Mouse (Mus musculus): ENCODE measurements around the gene Dhfr. TPM values are rescaled to one million over a fixed set of nuclear protein-coding genes. Genes with fewer than 3 reads are reported as not detected.

The Dhfr gene
- total and polyA plus RNA-seq, 3 experiments = 13.6 to 47.0 (median 23.8) TPM

DNA sequence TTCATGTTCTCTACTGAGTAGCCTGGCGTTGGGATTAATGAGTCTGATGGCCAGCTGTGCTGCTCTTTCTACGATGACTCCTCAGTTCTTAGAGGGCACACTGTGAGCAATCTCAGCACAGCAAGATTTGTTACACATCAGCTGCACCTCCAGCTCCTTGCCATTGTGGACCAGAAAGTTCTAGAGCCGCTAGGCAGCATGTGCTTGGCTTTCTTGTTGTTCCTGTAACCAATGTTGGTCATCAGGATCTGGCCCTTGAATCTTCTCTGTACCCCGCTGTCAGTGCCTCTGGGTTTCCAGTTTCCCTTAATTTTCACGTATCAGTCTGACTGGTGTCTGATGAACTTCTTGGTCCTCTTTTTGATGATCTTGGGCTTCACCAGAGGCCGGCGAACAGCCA lies 1.9 kb downstream of the Dhfr start:
- dilution Hi-C loops (cut with MboI; ENCODE audit: extremely low pct_ligation_motif_present, extremely low pct_unique_long_range_greater_than_20kb, low sequenced_read_pairs) = no loop called here
- H3K27ac ChIP-seq (ENCODE audit: insufficient read depth, low read depth) = no peak overlapping the region
- no peak overlapping the region for H3K9ac ChIP-seq (ENCODE audit: insufficient read depth, low read depth)
- TF ChIP-seq ZNF384 (IDR thresholded peaks at IDR 0.05; ENCODE audit: low read depth, low read length) (no peak), MAX (IDR thresholded peaks at IDR 0.05; ENCODE audit: low read length) (no peak), NRF1 (IDR thresholded peaks at IDR 0.05; ENCODE audit: low read depth, low read length) (no peak), E2F4 (IDR thresholded peaks at IDR 0.05; ENCODE audit: insufficient replicate concordance, low read depth, low read length) (no peak), MAZ (IDR thresholded peaks at IDR 0.05; ENCODE audit: low read depth, low read length) (no peak), ZMIZ1 (IDR thresholded peaks at IDR 0.05; ENCODE audit: low read depth, low read length) (no peak), IRF4 (IDR thresholded peaks at IDR 0.05; ENCODE audit: low read depth, low read length) (no peak), UBTF (IDR thresholded peaks at IDR 0.05; ENCODE audit: low read depth, low read length) (no peak), CTCF (conservative IDR thresholded peaks at IDR 0.05 in 1 of 2, IDR thresholded peaks at IDR 0.05 in 1 of 2; ENCODE audit: low read depth in 2 of 2, low read length in 2 of 2) (no peak), MYC (IDR thresholded peaks at IDR 0.05; ENCODE audit: low read depth, low read length) (no peak), RCOR1 (conservative IDR thresholded peaks at IDR 0.05; ENCODE audit: low read depth, low read length) (no peak), SIN3A (IDR thresholded peaks at IDR 0.05; ENCODE audit: low read length) (no peak; the same call in 1 of the 2 replicates), MAFK (IDR thresholded peaks at IDR 0.05; ENCODE audit: insufficient replicate concordance, low read length) (no peak), ETS1 (conservative IDR thresholded peaks at IDR 0.05; ENCODE audit: low read depth, low read length) (no peak), NELFE (IDR thresholded peaks at IDR 0.05; ENCODE audit: low read depth, low read length) (no peak), MXI1 (IDR thresholded peaks at IDR 0.05; ENCODE audit: low read depth, low read length) (no peak), EP300 (IDR thresholded peaks at IDR 0.05; ENCODE audit: low read length) (no peak), HCFC1 (IDR thresholded peaks at IDR 0.05; ENCODE audit: low read depth, low read length) (no peak)
- H3K4me3 ChIP-seq (replicated peaks in 1 of 3; ENCODE audit: low read depth in 2 of 3, low read length in 2 of 3, poor library complexity in 1 of 3) = peak overlapping the region in 2 of 3 experiments; percentile 34 to 65
- peaks cover 3% of the 10 kb centered on the region for H3K79me2 ChIP-seq (replicated peaks; ENCODE audit: control insufficient read depth, extremely low read depth, insufficient read depth, poor library complexity, severe bottlenecking)
- DNase-seq (ENCODE audit: extremely low read depth) = no peak
- peaks cover 25 to 52% of the 10 kb centered on the region in 2 experiments for H3K36me3 ChIP-seq (replicated peaks in 1 of 2; ENCODE audit: control insufficient read depth in 1 of 2, insufficient read depth in 1 of 2, low read length in 1 of 2)
- no peaks in the 10 kb centered on the region for H3K9me3 ChIP-seq (replicated peaks; ENCODE audit: low read length)
- H3K27me3 ChIP-seq (replicated peaks) = no peaks in the 10 kb centered on the region
- H3K4me2 ChIP-seq (ENCODE audit: insufficient read depth, low read depth, poor library complexity, severe bottlenecking) = peak overlapping the region; percentile 94
- peaks cover 9 to 36% of the 10 kb centered on the region in 2 experiments for H3K4me1 ChIP-seq (ENCODE audit: control insufficient read depth in 1 of 2, insufficient read depth in 2 of 2)
- in situ Hi-C loops (cut with MboI; ENCODE audit: low pct_ligation_motif_present, low pct_unique_long_range_greater_than_20kb, low sequenced_read_pairs) = loop anchor here (10.0 to 25.0 kb wide), 2 partner anchors 128 to 381 kb away; partner anchors contain the start of gene Fam151b

DNA sequence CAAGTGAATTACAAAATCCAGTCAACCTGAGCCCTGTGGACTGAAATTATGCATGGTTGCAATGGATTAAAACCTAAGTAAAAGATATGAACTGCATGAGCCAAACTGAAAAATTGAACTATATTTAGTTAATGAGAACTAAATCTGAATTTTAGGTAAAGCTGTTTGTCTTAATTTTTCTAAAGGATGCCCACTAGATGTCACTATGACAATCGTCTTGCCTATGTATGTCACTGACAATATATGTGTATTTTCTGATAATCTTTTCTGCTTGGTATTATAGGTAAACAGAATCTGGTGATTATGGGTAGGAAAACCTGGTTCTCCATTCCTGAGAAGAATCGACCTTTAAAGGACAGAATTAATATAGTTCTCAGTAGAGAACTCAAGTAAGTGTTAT lies 3.1 kb downstream of the Dhfr start:
- DNase-seq (ENCODE audit: extremely low read depth) = no peak
- peaks cover 3% of the 10 kb centered on the region; the same call in 1 of the 2 replicates for H3K79me2 ChIP-seq (replicated peaks; ENCODE audit: control insufficient read depth, extremely low read depth, insufficient read depth, poor library complexity, severe bottlenecking)
- no peak overlapping the region for H3K27ac ChIP-seq (ENCODE audit: insufficient read depth, low read depth)
- in situ Hi-C loops (cut with MboI; ENCODE audit: low pct_ligation_motif_present, low pct_unique_long_range_greater_than_20kb, low sequenced_read_pairs) (loop anchor here (10.0 to 25.0 kb wide), 2 partner anchors 127 to 380 kb away; partner anchors contain the start of gene Fam151b), dilution Hi-C loops (cut with MboI; ENCODE audit: extremely low pct_ligation_motif_present, extremely low pct_unique_long_range_greater_than_20kb, low sequenced_read_pairs) (no loop called here)
- H3K27me3 ChIP-seq (replicated peaks) = no peaks in the 10 kb centered on the region
- H3K36me3 ChIP-seq (replicated peaks in 1 of 2; ENCODE audit: control insufficient read depth in 1 of 2, insufficient read depth in 1 of 2, low read length in 1 of 2) = peaks cover 30 to 59% of the 10 kb centered on the region in 2 experiments
- H3K9ac ChIP-seq (ENCODE audit: insufficient read depth, low read depth) = no peak overlapping the region
- H3K4me2 ChIP-seq (ENCODE audit: insufficient read depth, low read depth, poor library complexity, severe bottlenecking) = no peak overlapping the region
- peaks cover 9 to 30% of the 10 kb centered on the region in 2 experiments for H3K4me1 ChIP-seq (ENCODE audit: control insufficient read depth in 1 of 2, insufficient read depth in 2 of 2)
- no peak overlapping the region for H3K4me3 ChIP-seq (replicated peaks in 1 of 3; ENCODE audit: low read depth in 2 of 3, low read length in 2 of 3, poor library complexity in 1 of 3)
- no peaks in the 10 kb centered on the region for H3K9me3 ChIP-seq (replicated peaks; ENCODE audit: low read length)
- TF ChIP-seq SMC3 (IDR thresholded peaks at IDR 0.05; ENCODE audit: low read depth, low read length) = peak; percentile 20; the same call in 1 of the 2 replicates
- TF ChIP-seq GABPA (IDR thresholded peaks at IDR 0.05; ENCODE audit: insufficient replicate concordance, low read depth, low read length) = no peak
- TF ChIP-seq RAD21 (IDR thresholded peaks at IDR 0.05; ENCODE audit: low read depth, low read length) = peak; percentile 45
- peak in 1 of 2 experiments; percentile 53; a peak in 2 of 4 replicates for TF ChIP-seq CTCF (conservative IDR thresholded peaks at IDR 0.05 in 1 of 2, IDR thresholded peaks at IDR 0.05 in 1 of 2; ENCODE audit: low read depth in 2 of 2, low read length in 2 of 2)
- TF ChIP-seq MAFK (IDR thresholded peaks at IDR 0.05; ENCODE audit: insufficient replicate concordance, low read length) = no peak

Data from CH12.LX (cell line).